Mouse (Mus musculus): ENCODE data around the gene Rpap3.

DNA sequence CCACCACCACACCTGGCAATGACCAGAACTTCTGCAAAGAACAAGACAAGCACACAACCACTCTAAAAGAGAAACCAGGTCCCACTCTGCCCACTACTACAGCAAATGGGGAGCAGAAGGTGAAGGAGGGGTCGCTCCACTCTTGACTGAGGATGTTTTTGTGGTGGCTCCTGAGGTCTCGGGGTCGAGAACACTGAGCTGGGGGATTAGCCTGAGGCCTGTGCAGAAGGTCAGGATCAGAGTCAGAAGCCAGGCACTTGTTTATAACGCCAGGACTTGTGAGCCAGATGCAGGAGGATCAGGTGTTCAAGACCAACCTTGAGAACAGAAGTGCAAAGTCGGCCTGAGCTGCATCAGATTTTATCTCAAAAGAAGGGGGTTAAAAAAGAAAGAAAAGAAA is 21.9 kb upstream of the Rpap3 start:
- TF ChIP-seq CTCF (IDR thresholded peaks at IDR 0.05; ENCODE audit: borderline replicate concordance, insufficient read depth, low read length) (no peak), POLR2A (IDR thresholded peaks at IDR 0.05; ENCODE audit: low read depth, low read length) (no peak)
